Mouse (Mus musculus) neural tube, embryonic 11.5 days (tissue): ENCODE measurements around the gene Jund. TPM values are rescaled to one million over a fixed set of nuclear protein-coding genes. Genes with fewer than 3 reads are reported as not detected.

ENCODE experiments used
- ATAC-seq: fragments of 200-750 bp; cut with Nextera tagmentation; 2 replicates; pipeline ENCODE4 v1.8.0; 2017; ENCODE audit warnings: moderate number of reproducible peaks, mild to moderate bottlenecking, moderate TSS enrichment, moderate library complexity; ENCODE audit not compliant: insufficient read depth, low FRiP score, low TSS enrichment
- DNase-seq: peaks from one replicate; pipeline ENCODE4 v3.0.0-alpha.2; 2015; ENCODE audit warnings: low spot score
- H3K27ac ChIP-seq: fragments of 300-500 bp; sonication (generic); 2 replicates; pipeline ENCODE4 v1.5.1; 2014; ENCODE audit warnings: low read depth, mild to moderate bottlenecking, low read length
- H3K27me3 ChIP-seq: fragments of 300-500 bp; sonication (generic); 2 replicates; pipeline ENCODE4 v1.6.1; 2014; ENCODE audit warnings: mild to moderate bottlenecking, low read length, mixed read lengths; ENCODE audit not compliant: control insufficient read depth, insufficient read depth
- H3K36me3 ChIP-seq: fragments of 300-500 bp; sonication (generic); 2 replicates; pipeline ENCODE4 v1.6.1; 2014; ENCODE audit warnings: mild to moderate bottlenecking, low read length, moderate library complexity, mixed read lengths; ENCODE audit not compliant: control insufficient read depth, insufficient read depth
- H3K4me1 ChIP-seq: fragments of 300-500 bp; sonication (generic); 2 replicates; pipeline ENCODE4 v1.6.1; 2014; ENCODE audit warnings: low read length, mixed read lengths; ENCODE audit not compliant: control insufficient read depth, insufficient read depth
- H3K4me2 ChIP-seq: fragments of 300-500 bp; sonication (generic); 2 replicates; pipeline ENCODE4 v1.6.1; 2014; ENCODE audit warnings: low read depth, mild to moderate bottlenecking, moderate library complexity
- H3K4me3 ChIP-seq: fragments of 300-500 bp; sonication (generic); 2 replicates; pipeline ENCODE4 v1.5.1; 2014; ENCODE audit warnings: low read depth, low read length
- H3K9ac ChIP-seq: fragments of 300-500 bp; sonication (generic); 2 replicates; pipeline ENCODE4 v1.6.1; 2014; ENCODE audit warnings: mild to moderate bottlenecking, low read length
- H3K9me3 ChIP-seq: fragments of 300-500 bp; sonication (generic); 2 replicates; pipeline ENCODE4 v1.6.1; 2016; ENCODE audit warnings: low read length; ENCODE audit not compliant: control insufficient read depth
- WGBS: fragments of 180-500 bp; shearing (Covaris S2); extraction: QIAGEN DNeasy Blood & Tissue Kit; methylation state at CpG from one replicate; pipeline ENCODE4 v1.1.7; 2014; 5-methylcytosine and 5-hydroxymethylcytosine counted together
- polyA plus RNA-seq: library from polyadenylated mRNA; unstranded; fragments of >200 nt; fragmentation: Nextera tagmentation; extraction: Ambion mirVana; gene quantifications from 2 replicates; pipeline ENCODE4 v1.2.1, GENCODE M21; 2014

The Jund gene
- polyA plus RNA-seq, 1 experiment from 2014 or later: 167 TPM

DNA sequence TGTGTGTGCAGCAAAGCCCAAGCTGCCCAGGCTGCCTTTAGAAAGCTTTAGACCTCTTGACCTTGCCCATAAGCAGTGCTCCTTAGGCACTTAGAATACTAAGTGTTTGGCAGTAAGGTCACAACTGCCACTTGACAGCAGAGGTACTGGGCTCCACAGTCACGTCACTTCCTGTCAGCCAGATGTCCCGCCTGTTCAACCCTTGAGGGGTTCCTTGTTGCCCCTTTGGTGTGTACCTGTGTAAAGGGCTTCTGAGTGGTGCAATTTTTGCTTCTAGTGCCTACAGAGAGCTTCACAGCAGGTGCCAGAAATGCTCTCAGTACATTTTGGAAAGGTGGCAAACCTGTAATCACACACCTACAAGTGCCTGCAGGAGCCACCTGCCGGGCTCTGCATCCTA, 39.5 kb downstream of the Jund start:
- DNase-seq (no peak), ATAC-seq (no peak)
- H3K4me2 ChIP-seq: no peak overlapping the region
- no peaks in the 10 kb centered on the region for H3K9me3 ChIP-seq
- H3K27ac ChIP-seq: no peak overlapping the region
- H3K4me3 ChIP-seq: no peak overlapping the region
- H3K4me1 ChIP-seq: peaks cover 5% of the 10 kb centered on the region
- H3K36me3 ChIP-seq: no peaks in the 10 kb centered on the region
- peaks cover 17% of the 10 kb centered on the region for H3K27me3 ChIP-seq
- no peak overlapping the region for H3K9ac ChIP-seq
- WGBS: 63% methylated on average over 3 of the region's 3 CpGs

- DNase-seq: peak; percentile 5
- no peak overlapping the region for H3K9ac ChIP-seq
- no peak for ATAC-seq
- peaks cover 43% of the 10 kb centered on the region for H3K27me3 ChIP-seq
- H3K9me3 ChIP-seq: no peaks in the 10 kb centered on the region
- WGBS: 57% methylated on average over 5 of the region's 5 CpGs
- H3K4me2 ChIP-seq: no peak overlapping the region
- H3K36me3 ChIP-seq: no peaks in the 10 kb centered on the region
- no peak overlapping the region for H3K4me3 ChIP-seq
- H3K4me1 ChIP-seq: peaks cover 15% of the 10 kb centered on the region
- no peak overlapping the region for H3K27ac ChIP-seq
Observed at GRCm38 (mm10) chr8:70741661-70742060, 42.9 kb downstream of the Jund start.

- H3K4me2 ChIP-seq: no peak overlapping the region
- DNase-seq (peak; percentile 8), ATAC-seq (no peak)
- no peak overlapping the region for H3K27ac ChIP-seq
- no peaks in the 10 kb centered on the region for H3K9me3 ChIP-seq
- H3K9ac ChIP-seq: no peak overlapping the region
- no peaks in the 10 kb centered on the region for H3K36me3 ChIP-seq
- H3K4me3 ChIP-seq: no peak overlapping the region
- peaks cover 43% of the 10 kb centered on the region for H3K27me3 ChIP-seq
- peaks cover 15% of the 10 kb centered on the region for H3K4me1 ChIP-seq
- WGBS: 70% methylated on average over 11 of the region's 11 CpGs
Observed at GRCm38 (mm10) chr8:70742176-70742575, 43.4 kb downstream of the Jund start.

DNA sequence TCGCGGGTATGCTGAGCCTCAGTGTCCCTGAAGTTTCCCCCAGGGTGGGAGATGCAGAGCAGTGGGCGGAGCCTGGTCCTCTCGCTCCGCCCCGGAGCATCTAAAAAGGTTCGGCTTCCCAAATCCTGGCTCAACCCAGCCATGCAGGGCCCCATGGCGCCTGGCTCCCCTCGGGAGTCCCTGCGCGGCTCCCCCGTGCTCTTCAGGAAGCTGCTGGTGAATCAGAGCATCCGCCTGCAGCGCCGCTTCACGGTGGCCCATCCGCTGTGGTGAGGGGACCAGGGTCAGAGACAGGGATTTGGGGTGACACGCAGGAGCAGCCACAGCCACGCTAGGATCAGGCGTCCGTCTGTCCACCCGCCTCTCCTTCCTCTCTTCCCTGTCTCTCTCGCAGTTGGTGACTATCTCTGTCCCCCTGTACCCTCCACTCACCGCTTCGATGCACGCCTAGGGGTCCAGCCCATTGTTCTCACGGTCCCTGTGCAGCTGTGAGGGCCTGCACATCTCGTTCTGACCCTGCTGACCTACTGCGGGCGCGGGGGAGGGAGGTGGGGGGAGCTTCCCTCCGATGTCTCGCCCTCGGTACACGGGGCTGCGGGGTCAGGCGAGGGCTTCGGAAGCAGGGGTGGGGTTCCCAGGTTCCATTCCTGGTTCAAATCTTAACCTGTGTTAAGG, 44.4 kb downstream of the Jund start:
- H3K4me3 ChIP-seq: peak overlapping the region; percentile 27
- H3K36me3 ChIP-seq: no peaks in the 10 kb centered on the region
- DNase-seq (peak; percentile 33), ATAC-seq (no peak)
- H3K27me3 ChIP-seq: peaks cover 43% of the 10 kb centered on the region
- H3K9me3 ChIP-seq: no peaks in the 10 kb centered on the region
- peaks cover 15% of the 10 kb centered on the region for H3K4me1 ChIP-seq
- no peak overlapping the region for H3K27ac ChIP-seq
- H3K4me2 ChIP-seq: peak overlapping the region; percentile 40
- H3K9ac ChIP-seq: peak overlapping the region; percentile 50
- WGBS: 3% methylated on average over 38 of the region's 38 CpGs

DNA sequence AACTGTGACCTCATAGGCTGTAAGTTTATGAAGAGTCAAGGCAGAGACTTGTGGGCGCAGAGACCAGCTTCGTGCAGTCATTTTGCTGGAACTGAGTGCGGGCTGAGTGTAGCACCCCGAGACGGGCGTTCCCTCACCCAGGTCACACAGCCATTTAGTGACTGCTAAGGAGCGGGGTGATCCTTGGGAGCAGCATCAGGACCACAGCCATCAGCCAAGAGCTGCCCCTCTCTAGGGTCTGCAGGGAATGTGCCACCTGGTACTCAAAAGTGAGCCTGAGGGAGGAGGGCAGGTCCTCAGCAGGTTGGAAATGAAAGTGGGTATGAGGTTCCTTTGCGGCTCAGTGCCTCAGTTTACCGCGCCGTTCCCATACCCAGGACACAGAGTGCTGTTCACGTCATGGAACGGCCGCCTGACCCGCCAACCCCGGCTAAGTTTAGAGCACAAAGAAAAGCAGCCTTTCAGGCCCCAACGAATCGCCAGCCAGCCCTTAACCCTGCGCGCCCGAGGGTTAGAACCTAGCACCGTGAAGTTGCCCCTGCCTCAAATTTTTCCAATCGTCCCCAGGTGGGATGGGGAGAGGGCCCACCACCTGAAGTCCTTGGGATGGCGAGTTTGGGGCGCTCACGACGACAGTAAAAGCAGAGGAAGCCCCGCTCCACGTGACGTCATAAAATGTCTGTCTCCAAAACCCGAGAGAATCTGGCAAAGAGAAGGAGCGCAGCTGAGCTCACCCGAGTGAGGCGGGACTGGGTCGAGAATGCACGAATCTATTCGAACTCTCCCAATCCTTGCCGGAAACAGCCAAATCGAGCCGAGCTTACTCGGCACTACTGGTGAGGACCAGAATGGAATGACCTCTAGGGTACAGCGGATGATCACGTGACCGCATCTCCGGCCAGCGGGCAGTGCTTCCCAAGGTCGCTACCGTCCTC, 45.2 kb downstream of the Jund start:
- peak overlapping the region; percentile 27 for H3K4me3 ChIP-seq
- H3K9me3 ChIP-seq: no peaks in the 10 kb centered on the region
- H3K4me2 ChIP-seq: peak overlapping the region; percentile 40
- H3K27me3 ChIP-seq: peaks cover 43% of the 10 kb centered on the region
- no peak overlapping the region for H3K27ac ChIP-seq
- DNase-seq: peak; percentile 35
- H3K4me1 ChIP-seq: peaks cover 15% of the 10 kb centered on the region
- 5% methylated on average over 48 of the region's 48 CpGs for WGBS
- no peaks in the 10 kb centered on the region for H3K36me3 ChIP-seq
- H3K9ac ChIP-seq: peak overlapping the region; percentile 50
- ATAC-seq: no peak

GRCm38 (mm10) chr8:70744806-70745205, 46.1 kb downstream of the Jund start:
- Histone ChIP-seq H3K4me2 (no peak overlapping the region), H3K36me3 (no peaks in the 10 kb centered on the region), H3K27me3 (peaks cover 43% of the 10 kb centered on the region), H3K4me1 (peaks cover 15% of the 10 kb centered on the region), H3K27ac (no peak overlapping the region), H3K9me3 (no peaks in the 10 kb centered on the region), H3K9ac (no peak overlapping the region), H3K4me3 (no peak overlapping the region)
- ATAC-seq: no peak
- WGBS: 54% methylated on average over 11 of the region's 11 CpGs
- DNase-seq: peak; percentile 8

- H3K4me3 ChIP-seq: no peak overlapping the region
- DNase-seq (peak; percentile 5), ATAC-seq (no peak)
- H3K27me3 ChIP-seq: peaks cover 43% of the 10 kb centered on the region
- WGBS: 53% methylated on average over 19 of the region's 19 CpGs
- peaks cover 15% of the 10 kb centered on the region for H3K4me1 ChIP-seq
- no peak overlapping the region for H3K4me2 ChIP-seq
- no peak overlapping the region for H3K9ac ChIP-seq
- no peaks in the 10 kb centered on the region for H3K9me3 ChIP-seq
- H3K36me3 ChIP-seq: no peaks in the 10 kb centered on the region
- no peak overlapping the region for H3K27ac ChIP-seq
Observed at GRCm38 (mm10) chr8:70745691-70746220, 47.0 kb downstream of the Jund start.

DNA sequence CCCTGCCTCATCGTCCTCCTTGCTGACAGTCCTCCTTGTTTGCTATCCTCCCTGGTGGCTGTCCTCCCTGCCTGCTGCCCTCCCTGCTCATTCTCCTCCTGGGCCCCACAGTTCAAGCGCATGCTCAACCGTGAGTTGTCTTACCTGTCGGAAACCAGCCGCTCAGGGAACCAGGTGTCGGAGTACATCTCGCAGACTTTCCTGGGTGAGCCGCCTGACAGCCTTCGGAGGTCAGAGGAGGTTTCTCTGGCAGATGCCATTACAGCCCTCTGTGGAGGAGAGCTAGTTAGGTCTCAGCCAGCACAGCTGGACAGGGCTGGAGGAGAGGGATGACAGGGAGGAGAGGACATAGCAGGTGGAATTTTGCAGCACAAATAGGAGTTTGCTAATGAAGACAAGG, 47.9 kb downstream of the Jund start:
- H3K27me3 ChIP-seq: peaks cover 42% of the 10 kb centered on the region
- ATAC-seq (no peak), DNase-seq (peak; percentile 8)
- no peaks in the 10 kb centered on the region for H3K9me3 ChIP-seq
- no peak overlapping the region for H3K27ac ChIP-seq
- no peak overlapping the region for H3K4me3 ChIP-seq
- no peaks in the 10 kb centered on the region for H3K36me3 ChIP-seq
- H3K4me1 ChIP-seq: peaks cover 15% of the 10 kb centered on the region
- H3K4me2 ChIP-seq: no peak overlapping the region
- WGBS: 78% methylated on average over 9 of the region's 9 CpGs
- no peak overlapping the region for H3K9ac ChIP-seq
